Mouse (Mus musculus): ENCODE results near the gene Phactr1.

DNA sequence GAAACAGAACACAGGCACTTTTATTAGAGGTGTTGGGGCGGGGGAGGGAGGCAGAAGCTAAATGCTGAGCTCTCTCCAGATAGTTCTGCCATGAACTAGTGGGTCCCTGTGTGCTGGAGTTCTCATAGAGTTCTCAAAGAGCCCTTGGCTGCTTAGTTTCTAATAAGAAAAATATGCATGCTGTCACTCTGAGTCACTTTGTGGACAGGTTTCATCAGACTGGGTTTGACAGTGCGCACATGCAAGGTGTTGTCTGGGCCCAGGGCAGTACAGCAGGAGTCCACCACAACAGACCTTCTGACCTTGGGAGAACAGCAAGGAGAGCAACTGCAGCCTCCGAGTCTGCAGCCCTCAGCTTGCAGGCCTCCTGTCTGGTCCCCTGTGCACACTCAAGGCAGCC lies 469.2 kb downstream of the Phactr1 start:
- no peak; the same call in 1 of the 2 replicates for TF ChIP-seq CEBPB (IDR thresholded peaks at IDR 0.05; ENCODE audit: insufficient read depth, poor library complexity, severe bottlenecking)
- TF ChIP-seq POLR2A (IDR thresholded peaks at IDR 0.05; ENCODE audit: insufficient read length, low read depth) = no peak
- no peak for TF ChIP-seq REST (IDR thresholded peaks at IDR 0.05; ENCODE audit: insufficient read depth, insufficient read length)
- TF ChIP-seq USF1 (IDR thresholded peaks at IDR 0.05; ENCODE audit: low read depth) = no peak
